Mouse (Mus musculus) inflammation-experienced regulatory T-cells, adult 6 months (primary cell): Measurements from ENCODE around the gene Zbtb11. TPM values are rescaled to one million over a fixed set of nuclear protein-coding genes. Genes with fewer than 3 reads are reported as not detected.
A peak's percentile ranks its signal among the peaks of the same experiment; 100 is the strongest.
"Not testable (repeated sequence)": the region's sequence is repeated elsewhere in the genome, so short reads cannot be mapped to it uniquely, and the experiment has no call there.

Source experiments
- ATAC-seq: one replicate; pipeline ENCODE4 v1.8.0; 2017
- polyA plus RNA-seq, 3 experiments: library from polyadenylated mRNA; unstranded; fragments of 100-300 nt; shearing (Covaris generic); gene quantifications; one replicate each; pipeline ENCODE4 v1.2.1; 2017

Gene Zbtb11
- 10 to 100 TPM; 26.6 to 34.4 (median 26.8) TPM for polyA plus RNA-seq

- peak; percentile 86 for ATAC-seq
These were observed at the start of gene Zbtb11 for GRCm38 (mm10) chr16:55973431-55974255. Gene Zbtb11 (plus strand): TSS chr16:55973883.

- ATAC-seq, result peak; percentile 82
These were observed 49.7 kb upstream of the Zbtb11 start for GRCm38 (mm10) chr16:55924010-55924409.

DNA sequence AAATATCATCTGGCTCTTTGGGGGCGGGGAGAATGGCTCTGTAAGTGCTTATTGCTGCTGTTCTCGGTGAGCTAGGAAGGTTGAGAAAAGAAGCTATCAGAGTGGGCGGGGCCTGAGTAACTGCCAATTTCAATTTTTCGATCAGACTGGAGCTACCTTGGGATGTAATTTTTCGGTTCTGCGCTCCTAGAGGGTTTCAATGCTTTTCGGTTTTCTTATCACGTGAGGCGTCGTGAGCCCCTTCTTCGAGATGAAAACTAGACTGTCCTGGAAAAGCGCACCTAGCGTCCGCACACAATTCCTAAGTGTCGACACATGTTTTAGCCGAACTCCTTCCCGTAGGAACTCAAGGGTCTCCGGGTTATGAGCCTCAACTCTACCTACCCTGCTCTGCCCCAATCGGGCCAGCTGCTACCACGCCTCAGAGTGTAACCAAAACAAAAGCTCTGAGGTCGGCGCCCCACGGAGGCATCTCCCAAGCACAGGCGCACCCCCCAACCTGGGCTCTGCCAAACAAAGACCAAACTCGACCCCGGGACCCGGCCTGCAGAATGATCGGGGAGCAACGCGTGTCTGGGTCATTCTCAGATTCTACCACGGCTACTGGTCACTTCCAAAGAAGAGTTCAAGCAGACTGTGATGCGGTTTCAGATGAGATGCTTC, 39.9 kb upstream of the Zbtb11 start:
- peak; percentile 19 for ATAC-seq

DNA sequence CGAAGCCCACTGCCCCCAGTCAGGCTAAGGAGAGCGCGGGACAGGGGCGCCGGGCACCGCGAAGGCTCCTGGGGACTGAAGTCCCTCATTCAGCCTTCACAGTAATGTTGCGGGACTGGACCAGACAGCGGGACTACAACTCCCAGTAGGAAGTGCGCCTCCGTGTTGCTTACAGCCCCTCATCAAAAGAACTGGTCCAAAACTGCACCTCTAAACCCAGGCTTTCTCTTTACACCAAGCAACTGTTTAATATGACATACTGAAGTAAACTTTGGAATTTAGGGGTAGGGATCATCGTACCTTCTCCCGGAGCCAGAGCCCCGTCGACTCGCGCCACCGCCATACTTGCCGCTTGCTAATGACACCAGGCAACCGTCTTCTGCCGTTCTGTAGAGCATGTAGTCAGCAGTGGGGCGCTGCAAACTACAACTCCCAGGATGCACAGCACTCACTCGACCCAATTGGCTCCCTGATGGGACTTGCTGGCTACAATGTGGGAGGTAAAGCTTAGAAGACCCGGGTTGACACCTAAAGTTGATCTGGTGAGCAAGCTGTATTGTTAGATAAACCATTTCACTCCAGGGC, 39.1 kb upstream of the Zbtb11 start, which contains the start of gene Cep97:
Gene Cep97 (minus strand): TSS at position 403 of the 585 bp plus-strand sequence.
- ATAC-seq, result peak; percentile 97

DNA sequence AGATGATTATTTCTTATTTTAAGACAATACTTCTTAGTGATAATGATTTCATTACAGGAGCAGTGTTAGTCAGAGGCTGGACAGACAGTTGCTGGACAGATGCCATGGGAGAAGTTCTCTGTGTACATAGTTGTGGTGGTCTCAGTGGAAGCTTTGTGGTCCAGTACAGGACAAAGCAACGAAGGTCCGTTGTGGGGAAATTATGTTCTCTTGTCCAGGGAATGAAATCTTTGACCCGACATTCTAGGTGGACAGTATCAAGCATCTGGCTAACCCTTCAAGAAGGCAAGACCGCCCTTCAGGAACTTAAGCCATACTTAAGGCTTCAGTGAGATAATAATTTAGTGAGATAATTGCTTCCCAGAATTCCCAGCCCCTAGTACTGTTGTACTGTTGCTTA, 34.9 kb upstream of the Zbtb11 start:
- no peak for ATAC-seq

DNA sequence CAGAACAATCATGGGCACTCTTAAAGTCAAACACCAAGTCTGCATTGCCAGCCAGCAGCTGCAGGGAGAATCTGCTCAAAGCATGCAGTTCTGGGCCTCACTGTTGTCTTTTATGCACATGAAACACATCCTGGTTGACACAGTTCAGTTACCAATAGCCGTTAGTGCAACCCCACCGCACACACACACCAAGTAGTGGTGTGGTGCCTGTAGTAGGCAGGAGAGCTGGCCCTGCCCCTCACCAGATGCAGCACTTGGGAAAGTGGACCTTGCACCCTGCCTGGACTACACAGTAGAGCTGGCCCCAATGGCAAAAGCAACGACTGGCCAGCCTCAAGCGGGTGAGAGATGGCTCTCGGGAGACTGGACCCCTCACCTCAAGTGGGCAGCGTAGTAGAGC, 34.0 kb upstream of the Zbtb11 start:
- ATAC-seq, result no peak

DNA sequence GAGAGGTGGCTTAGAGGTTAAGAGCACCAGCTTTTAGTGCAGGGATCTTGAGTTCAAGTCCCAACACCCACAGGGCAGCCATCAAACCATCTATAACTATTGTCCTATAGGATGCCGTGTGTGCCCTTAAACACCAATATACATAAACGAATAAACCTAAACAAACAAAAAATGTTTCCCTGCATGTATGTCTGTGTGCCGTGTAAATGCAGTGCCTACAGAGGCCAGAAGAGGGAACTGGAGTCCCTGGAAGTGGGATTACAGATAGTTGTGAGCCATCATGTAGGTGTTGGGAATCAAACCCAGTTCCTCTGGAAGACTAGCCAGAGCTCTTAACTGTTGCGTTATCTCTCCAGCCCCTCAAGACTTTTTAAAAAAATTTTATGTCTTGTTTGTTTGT, 32.9 kb upstream of the Zbtb11 start:
- ATAC-seq, result no peak

DNA sequence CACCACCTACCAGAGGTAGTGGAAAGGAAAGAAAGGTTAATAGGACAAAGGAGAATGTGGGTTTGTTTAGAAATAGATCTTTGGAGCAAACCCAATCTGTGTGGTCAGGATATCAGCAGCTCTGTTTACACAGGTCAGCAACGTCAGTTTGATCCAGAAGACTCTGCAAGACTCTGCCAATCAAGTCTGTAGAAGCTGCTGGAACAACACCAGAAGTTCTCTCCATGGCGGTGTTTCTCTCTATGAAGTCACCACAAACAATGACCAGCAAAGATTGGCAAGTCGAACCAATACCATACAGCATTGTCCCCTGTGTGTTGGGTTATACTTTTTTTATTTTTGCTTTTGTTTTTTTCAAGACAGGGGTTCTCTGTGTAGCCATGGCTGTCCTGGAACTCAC, 26.4 kb upstream of the Zbtb11 start:
- no peak for ATAC-seq

GRCm38 (mm10) chr16:55947876-55948410, 25.7 kb upstream of the Zbtb11 start:
- peak; percentile 32 for ATAC-seq

DNA sequence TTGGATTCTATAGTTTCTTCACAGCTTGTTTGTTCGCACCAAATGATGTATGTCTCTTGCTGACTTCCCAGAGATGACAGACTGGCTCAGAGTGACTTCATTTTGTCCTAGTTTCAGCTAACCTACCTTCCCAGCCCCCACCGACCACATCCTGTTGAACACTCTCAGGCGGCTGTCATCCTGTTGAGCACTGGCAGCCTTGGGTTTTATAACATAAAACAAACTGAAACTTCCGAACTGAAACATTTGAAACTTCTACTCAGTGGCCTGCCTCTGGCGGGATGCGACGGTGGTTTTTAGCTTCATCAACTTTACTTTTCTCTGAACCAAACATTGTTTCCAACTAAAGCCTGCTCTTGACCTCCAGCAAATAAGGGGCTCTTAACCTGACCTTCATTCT, 24.7 kb upstream of the Zbtb11 start:
- peak; percentile 85 for ATAC-seq

GRCm38 (mm10) chr16:55950462-55950861, 23.2 kb upstream of the Zbtb11 start:
- no peak for ATAC-seq

GRCm38 (mm10) chr16:55950946-55951678, 22.6 kb upstream of the Zbtb11 start:
- peak; percentile 49 for ATAC-seq

GRCm38 (mm10) chr16:55951679-55952327, 21.9 kb upstream of the Zbtb11 start:
- ATAC-seq, result no peak

DNA sequence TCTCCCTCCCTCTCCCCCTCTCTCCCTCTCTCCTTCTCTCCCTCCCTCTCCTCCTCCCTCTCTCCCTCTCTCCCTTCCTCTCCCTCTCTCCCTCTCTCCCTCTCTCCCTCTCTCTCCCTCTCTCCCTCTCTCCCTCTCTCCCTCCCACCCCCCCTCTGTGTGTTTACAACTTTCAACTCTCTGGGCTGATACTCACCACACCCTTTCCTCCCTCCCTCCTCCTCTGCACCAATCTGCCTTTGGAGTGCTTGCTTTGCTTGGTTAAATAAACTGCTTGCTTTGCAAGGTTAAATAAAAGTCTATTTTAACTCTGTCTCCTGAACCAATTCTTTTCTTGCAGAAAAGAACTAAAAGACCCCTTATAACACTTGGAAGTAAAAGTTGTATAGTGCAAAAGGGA, 20.9 kb upstream of the Zbtb11 start:
- ATAC-seq, result no peak

GRCm38 (mm10) chr16:55954196-55954595, 19.5 kb upstream of the Zbtb11 start:
- not testable (repeated sequence) for ATAC-seq

DNA sequence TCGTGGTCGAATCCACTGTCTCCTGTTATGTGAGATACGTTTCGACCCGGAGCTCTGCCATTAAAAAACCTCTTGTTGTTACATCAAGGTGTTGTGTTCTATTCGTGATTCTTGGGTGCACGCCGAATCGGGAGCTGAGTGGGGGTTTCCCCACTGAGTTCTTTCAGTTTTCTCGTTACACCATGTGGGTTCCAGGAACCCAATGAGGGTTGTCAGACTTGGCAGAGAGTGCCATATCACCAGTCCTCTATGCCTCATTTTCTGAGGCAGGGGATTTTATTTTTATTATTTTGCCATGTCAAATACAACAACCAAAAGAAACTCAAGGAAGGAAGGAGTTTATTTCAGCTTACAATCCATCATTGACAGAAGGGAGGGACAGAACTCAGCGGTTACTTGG, 10.6 kb upstream of the Zbtb11 start:
- ATAC-seq, result peak; percentile 51

GRCm38 (mm10) chr16:55964126-55964949, 9.3 kb upstream of the Zbtb11 start:
- ATAC-seq, result no peak

- ATAC-seq, result peak; percentile 87
These were observed 7.3 kb upstream of the Zbtb11 start, which contains the start of gene Rpl24 for GRCm38 (mm10) chr16:55966212-55966871. Gene Rpl24 (plus strand): TSS chr16:55966275.

DNA sequence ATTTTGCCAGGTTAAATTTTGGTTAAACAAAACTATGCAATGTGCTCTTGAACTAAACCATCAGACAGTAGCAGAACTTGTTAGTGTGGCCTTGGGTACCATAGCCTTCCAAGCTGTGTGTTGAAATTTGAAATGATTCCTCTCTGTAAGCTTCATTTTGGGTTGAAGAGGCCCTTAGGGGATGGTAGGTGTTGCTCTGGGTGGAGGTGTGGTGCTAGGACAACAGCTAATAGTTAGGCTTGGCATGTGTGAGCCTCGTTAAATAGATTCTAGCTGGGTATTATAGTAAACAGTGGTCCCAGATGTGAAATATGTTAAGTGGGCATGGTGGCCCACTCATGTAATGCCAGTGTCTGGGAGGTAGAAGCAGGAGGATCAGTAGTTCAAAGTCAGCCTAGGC, 6.5 kb upstream of the Zbtb11 start:
- ATAC-seq, result no peak

DNA sequence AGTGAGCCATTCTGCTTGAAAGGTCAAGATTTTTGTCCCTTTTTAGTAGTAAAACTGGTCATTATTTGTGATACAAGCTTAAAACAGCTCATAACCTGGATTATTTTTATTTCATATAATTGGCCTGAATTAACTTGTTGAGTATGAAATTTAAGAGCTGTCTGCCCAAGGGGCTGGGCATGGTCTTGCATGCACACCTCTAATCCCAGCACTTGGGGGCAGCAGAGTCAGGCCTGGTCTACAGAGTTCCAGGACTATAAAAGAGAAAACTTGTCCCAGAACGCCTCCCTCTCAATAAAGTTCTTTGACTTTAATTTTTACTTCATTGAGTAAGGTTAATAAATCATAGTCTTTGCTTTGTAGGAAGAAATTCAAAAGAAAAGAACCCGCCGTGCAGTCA, 4.5 kb upstream of the Zbtb11 start:
- no peak for ATAC-seq
